Mouse (Mus musculus): Measurements from ENCODE around the gene Gm8879. TPM values are rescaled to one million over a fixed set of nuclear protein-coding genes. Genes with fewer than 3 reads are reported as not detected.
"Not testable (repeated sequence)": the region's sequence is repeated elsewhere in the genome, so short reads cannot be mapped to it uniquely, and the experiment has no call there.

Gm8879 gene
- polyA plus RNA-seq (2015; fragmentation: Nextera tagmentation; extraction: Ambion mirVana), result not detected in 2 replicates

DNA sequence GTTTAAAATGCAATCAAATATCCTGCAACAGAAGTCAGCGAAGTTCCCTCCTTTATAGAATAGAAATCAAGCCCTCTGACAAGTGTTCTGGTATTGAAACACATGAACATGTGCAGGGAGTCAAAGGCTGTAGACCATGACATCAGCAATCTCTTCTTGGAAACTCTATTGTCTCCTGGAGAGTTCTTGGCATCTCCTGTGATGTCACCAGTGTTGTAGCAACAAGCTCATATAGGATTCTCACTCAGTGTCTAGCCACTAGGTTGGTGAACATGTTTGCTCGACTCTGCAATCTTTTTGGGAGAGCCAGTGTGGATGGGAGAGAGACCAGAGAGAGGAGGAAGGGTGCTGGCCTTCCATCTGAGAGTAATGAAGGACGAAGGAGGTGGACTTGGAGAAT, at the start of gene Gm8879:
Gene Gm8879 (plus strand): TSS at position 301 of the 400 bp plus-strand sequence.
- WGBS (ENCODE audit: insufficient replicate concordance), result no CpG with 5 or more reads among the region's 3 CpGs
- H3K9ac ChIP-seq (ENCODE audit: low read depth, low read length); H3K27me3 ChIP-seq (ENCODE audit: control insufficient read depth, insufficient read depth, low read depth, low read length); H3K9me3 ChIP-seq (replicated peaks; ENCODE audit: control insufficient read depth, low read length); H3K27ac ChIP-seq (ENCODE audit: low read length); ATAC-seq (ENCODE audit: low read depth); H3K36me3 ChIP-seq (ENCODE audit: control insufficient read depth, insufficient read depth); H3K4me3 ChIP-seq (ENCODE audit: low read depth, low read length); H3K4me1 ChIP-seq (ENCODE audit: control insufficient read depth, low read depth, low read length); H3K4me2 ChIP-seq (ENCODE audit: low read depth, low read length): not testable (repeated sequence)

DNA sequence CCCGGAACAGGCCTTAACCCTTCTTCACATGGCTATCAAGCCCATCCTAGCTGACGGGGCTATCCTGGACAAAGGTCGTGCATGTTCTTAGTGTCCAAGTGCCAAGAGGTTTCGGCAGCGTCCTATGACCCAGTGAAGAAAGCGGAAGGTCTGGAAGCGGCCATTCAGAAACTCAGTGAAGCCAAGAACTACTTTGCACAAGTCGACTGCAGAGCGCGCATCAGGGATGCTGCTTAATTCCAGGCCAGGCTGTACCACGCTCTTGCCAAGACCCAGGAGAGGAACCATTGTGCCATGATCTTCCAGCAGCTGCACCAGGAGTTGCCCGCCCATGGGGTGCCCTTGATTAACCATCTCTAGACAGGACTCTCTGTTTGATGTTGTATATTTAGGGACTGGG, 10.6 kb downstream of the Gm8879 start:
- 82% methylated on average over 12 of the region's 12 CpGs for WGBS (ENCODE audit: insufficient replicate concordance)
- not testable (repeated sequence) for H3K4me3 ChIP-seq (ENCODE audit: low read depth, low read length); H3K9me3 ChIP-seq (replicated peaks; ENCODE audit: control insufficient read depth, low read length); H3K27ac ChIP-seq (ENCODE audit: low read length); H3K36me3 ChIP-seq (ENCODE audit: control insufficient read depth, insufficient read depth); H3K4me2 ChIP-seq (ENCODE audit: low read depth, low read length); H3K9ac ChIP-seq (ENCODE audit: low read depth, low read length); H3K27me3 ChIP-seq (ENCODE audit: control insufficient read depth, insufficient read depth, low read depth, low read length); ATAC-seq (ENCODE audit: low read depth); H3K4me1 ChIP-seq (ENCODE audit: control insufficient read depth, low read depth, low read length)

Other genes with a start within 250 kb of the Gm8879 start
- gene Gm8871, start 179.8 kb upstream of the Gm8879 start, polyA plus RNA-seq (2015; fragmentation: Nextera tagmentation; extraction: Ambion mirVana), result not detected in 2 replicates
- not detected in 2 replicates for gene Gm8857, start 179.8 kb upstream of the Gm8879 start, polyA plus RNA-seq (2015; fragmentation: Nextera tagmentation; extraction: Ambion mirVana)
- not detected in 2 replicates for gene Gm5861, start 55.4 kb downstream of the Gm8879 start, polyA plus RNA-seq (2015; fragmentation: Nextera tagmentation; extraction: Ambion mirVana)
- not detected in 2 replicates for gene Gm8890, start 128.4 kb downstream of the Gm8879 start, polyA plus RNA-seq (2015; fragmentation: Nextera tagmentation; extraction: Ambion mirVana)
- gene Speer1, start 213.9 kb downstream of the Gm8879 start, polyA plus RNA-seq (2015; fragmentation: Nextera tagmentation; extraction: Ambion mirVana), result not detected in 2 replicates

Data from liver, embryonic 16.5 days (tissue).